Mouse (Mus musculus) Patski (cell line): ENCODE measurements at regions not wholly inside any gene's neighbourhood (a gene's known extent, or its start where the extent isn't known, plus 50 kb on each side); places are given as distances from the start of the nearest gene placed in this dataset.

Experiments used
- ATAC-seq: fragments of 100-300 bp; one replicate; pipeline ENCODE4 v1.8.0; 2021
- CTCF ChIA-PET: fragments of 350-600 bp; sonication (Branson Sonifier 250); formaldehyde crosslinking; loops from one replicate; lab custom pipeline; 2022; ENCODE audit warnings: inconsistent platforms; lab: Charles Lee
- POLR2A ChIA-PET: fragments of 350-600 bp; sonication (Branson Sonifier 250); formaldehyde crosslinking; loops from one replicate; lab custom pipeline; 2022; ENCODE audit warnings: antibody characterized with exemption, inconsistent platforms; lab: Charles Lee
- DNase-seq: peaks from one replicate; pipeline ENCODE4 v3.0.0-alpha.2; 2011; ENCODE audit warnings: low read depth, low spot score
- H3K27me3 ChIP-seq: fragments of 371-371 bp; one replicate; pipeline ENCODE4 v1.5.1; 2021
- CTCF ChIP-seq: fragments of 100-300 bp; IDR thresholded peaks from one replicate; pipeline ENCODE4 v1.5.1; 2021
- in situ Hi-C: fragments of 300-500 bp; cut with MboI; formaldehyde crosslinking; loops from 3 replicates; pipeline ENCODE4 v1.11.1; 2018; ENCODE audit warnings: low pct_unique_long_range_greater_than_20kb, mixed read lengths

DNA sequence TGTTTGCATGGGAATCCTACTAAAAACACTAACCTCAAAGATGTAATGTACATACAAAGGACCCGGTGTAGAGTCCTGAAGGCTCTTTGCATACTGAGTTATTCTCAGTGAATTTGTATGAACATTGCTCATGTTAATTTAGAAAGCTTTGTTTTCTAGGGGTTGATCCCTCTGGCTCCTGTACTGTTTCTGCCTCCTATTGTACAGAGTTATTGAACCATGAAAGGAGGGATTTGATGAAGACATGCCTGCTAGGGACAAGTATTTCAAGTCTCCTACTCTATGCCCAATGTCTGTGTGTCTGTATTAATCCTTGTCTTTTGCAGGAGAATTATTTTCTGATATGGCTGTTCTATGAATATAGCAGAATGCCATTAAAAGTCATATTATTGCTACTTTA, 1425.1 kb downstream of the Fam181b start:
- POLR2A ChIA-PET, result no interaction called here
- in situ Hi-C loops, result no loop called here
- no peak for TF ChIP-seq CTCF
- DNase-seq, result no peak
- CTCF ChIA-PET, result no interaction called here
- H3K27me3 ChIP-seq, result no peaks in the 10 kb centered on the region
- ATAC-seq, result no peak

DNA sequence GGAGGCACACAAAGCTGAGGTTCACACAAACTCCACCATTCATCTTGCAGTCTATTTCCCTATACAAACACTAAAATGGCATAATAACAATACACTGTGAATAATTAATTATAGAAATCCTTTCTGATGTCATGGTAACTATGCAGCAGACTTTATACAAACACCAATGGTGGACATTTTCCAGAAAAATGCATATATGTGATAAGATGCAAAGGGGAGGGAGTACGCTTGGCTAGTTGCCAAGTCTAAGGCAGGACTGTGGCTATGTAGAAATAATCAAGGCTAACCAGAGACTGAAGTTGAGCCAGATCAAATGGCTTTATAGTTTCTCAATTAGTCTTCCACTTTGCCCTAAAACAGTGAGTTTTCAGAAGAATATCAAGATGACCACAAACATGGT, 1437.3 kb downstream of the Fam181b start:
- ChIA-PET CTCF (no interaction called here), POLR2A (no interaction called here)
- DNase-seq (no peak), ATAC-seq (no peak)
- H3K27me3 ChIP-seq, result no peaks in the 10 kb centered on the region
- TF ChIP-seq CTCF, result no peak
- in situ Hi-C loops, result no loop called here

DNA sequence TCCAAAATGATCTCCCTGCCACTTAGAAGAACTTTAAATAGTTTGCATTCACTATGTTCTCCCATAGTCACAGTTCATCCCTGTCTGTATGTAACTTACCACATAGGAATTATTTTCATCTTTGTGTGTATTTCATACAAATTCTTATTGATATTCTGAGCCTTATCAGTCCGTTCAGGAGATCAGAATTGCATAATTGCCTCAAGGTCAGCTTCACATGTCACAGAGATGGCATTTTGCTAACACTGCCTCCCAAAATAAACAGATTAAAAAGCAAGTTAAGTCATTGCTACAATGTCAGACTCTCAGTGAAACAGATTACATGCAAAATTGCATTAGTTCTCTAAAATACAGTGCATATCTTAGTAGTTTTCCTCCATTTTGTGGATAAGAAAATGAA, 1452.9 kb downstream of the Fam181b start:
- ChIA-PET POLR2A (no interaction called here), CTCF (no interaction called here)
- no peaks in the 10 kb centered on the region for H3K27me3 ChIP-seq
- no peak for TF ChIP-seq CTCF
- ATAC-seq (no peak), DNase-seq (no peak)
- in situ Hi-C loops, result no loop called here

DNA sequence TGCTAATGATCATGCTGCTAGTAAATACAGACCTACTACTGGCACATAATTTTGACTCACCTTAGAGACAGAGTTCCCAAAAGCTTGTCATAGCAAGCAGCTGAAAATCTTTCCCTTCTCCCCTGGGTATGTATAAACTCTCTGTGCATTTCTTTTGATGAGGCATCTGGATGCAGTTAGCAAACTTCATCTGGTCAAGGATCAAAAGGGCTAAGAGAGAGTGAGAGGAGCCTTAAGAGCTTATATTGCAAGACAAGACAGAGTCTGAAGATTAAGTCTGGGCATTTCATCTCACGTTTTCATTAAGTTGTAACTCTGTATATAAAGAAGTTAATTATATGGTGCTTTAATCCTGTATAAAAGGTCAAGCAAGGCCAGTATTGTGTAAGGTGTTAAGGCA, 1468.7 kb downstream of the Fam181b start:
- in situ Hi-C loops, result no loop called here
- DNase-seq (no peak), ATAC-seq (no peak)
- no peaks in the 10 kb centered on the region for H3K27me3 ChIP-seq
- ChIA-PET POLR2A (no interaction called here), CTCF (no interaction called here)
- no peak for TF ChIP-seq CTCF

DNA sequence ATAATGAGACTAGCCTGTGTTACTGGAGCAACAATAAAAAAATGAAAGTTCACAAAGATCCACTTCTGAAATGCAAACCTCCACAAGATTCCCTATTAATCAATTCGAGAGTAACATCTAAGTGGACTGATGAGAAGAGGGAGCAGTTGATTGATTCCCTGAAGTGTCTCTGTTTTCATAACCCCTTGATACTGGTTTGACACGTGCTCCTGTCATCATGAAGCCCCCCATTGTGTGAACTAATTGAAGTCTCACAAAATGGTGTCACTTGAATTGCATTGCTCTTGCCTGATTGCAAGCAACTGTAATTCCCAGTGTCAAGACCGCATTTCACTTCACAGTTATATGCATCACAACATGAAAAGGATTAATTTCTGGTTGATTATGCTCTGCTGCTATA, 1501.8 kb downstream of the Fam181b start:
- ChIA-PET CTCF (no interaction called here), POLR2A (no interaction called here)
- H3K27me3 ChIP-seq, result no peaks in the 10 kb centered on the region
- ATAC-seq (no peak), DNase-seq (no peak)
- in situ Hi-C loops, result no loop called here
- no peak for TF ChIP-seq CTCF

DNA sequence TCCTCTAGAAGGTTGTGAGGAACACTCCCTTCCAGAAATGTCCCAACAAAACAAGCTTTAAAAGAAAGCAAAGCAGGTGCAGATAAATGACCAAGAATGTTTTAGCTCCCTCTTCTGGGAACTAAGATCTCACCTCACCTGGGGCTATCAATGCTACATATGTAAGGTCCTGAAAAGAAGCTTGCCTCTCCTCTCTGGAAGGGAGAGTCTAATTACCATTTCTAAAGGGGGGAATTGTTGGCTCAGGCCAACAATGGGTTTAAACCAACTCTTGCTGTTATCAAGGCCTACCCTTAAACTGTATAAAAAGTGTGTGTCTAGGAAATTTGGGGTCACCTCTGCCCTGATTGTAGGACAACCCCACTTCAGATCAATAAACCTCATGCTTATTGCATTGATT, 1508.1 kb downstream of the Fam181b start:
- in situ Hi-C loops, result no loop called here
- no peak for TF ChIP-seq CTCF

DNA sequence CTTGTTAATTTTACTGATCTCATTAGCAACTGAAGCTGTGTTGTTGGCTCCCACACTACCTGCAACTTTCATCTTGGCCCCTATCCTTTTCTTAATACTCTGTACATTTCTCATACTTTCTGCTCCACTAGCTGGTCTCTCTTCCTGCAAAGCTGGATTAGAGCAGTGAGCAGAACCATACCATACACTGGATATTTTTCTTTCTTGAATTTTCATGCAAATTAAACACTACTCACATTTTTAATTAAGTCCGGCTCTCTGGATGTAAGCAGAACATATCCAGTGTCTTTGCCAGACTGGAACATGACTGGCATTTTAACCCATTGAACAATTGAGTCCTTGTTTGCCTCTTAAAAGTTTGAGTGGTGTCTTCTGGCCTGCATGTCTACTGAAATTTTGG, 1515.0 kb downstream of the Fam181b start:
- TF ChIP-seq CTCF, result no peak
- POLR2A ChIA-PET, result no interaction called here
- in situ Hi-C loops, result no loop called here
- DNase-seq (no peak), ATAC-seq (no peak)
- CTCF ChIA-PET, result no interaction called here
- H3K27me3 ChIP-seq, result no peaks in the 10 kb centered on the region

More for the DNA sequence above, 1508.1 kb downstream of the Fam181b start:
- no peaks in the 10 kb centered on the region for H3K27me3 ChIP-seq
- ATAC-seq (no peak), DNase-seq (no peak)
- ChIA-PET POLR2A (no interaction called here), CTCF (no interaction called here)

DNA sequence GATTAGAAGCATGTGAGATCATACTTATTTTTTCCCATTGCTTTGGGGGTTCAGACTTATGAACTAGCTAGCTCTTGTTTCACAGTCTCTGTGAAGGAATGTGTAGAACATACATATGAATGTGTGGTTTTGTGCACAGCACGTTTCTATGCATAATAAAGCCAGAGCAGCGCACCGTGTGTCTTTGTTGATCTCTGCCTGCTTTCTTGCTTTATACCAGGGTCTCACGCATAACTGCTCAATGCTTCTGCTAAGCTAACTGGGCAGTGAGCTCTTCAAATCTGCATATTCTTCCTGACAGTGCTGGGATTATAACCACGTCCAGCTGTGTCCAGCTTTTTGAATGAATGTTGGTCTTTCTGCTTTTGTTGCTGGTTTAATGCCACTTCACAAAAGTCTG, 1539.3 kb downstream of the Fam181b start:
- POLR2A ChIA-PET, result no interaction called here
- no peak for TF ChIP-seq CTCF
- H3K27me3 ChIP-seq, result no peaks in the 10 kb centered on the region
- in situ Hi-C loops, result no loop called here
- CTCF ChIA-PET, result interaction anchor here (0.7 kb wide), 1 partner anchor 12 kb away, joined by 3 read pairs; no protein-coding TSS in a partner anchor
- DNase-seq (no peak), ATAC-seq (no peak)

DNA sequence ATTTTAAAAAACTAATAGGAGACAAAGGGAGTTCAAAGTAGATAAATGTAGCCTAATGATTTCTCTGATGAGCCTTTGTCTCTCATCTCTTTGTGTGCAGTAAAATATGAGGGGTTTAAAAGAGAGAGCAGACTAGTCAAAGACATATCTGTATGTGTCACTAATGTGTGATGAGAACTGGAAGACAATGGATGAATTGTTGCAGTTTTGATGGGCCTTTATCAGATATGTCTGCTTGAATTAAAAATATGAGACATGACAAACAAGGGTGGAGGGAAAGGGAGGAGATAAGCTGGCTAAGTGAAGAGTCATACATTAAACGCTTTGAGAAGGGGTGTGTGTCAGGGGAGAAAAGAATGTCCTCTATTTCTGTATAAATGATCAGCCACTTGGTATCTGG, 1544.9 kb downstream of the Fam181b start:
- no peak for TF ChIP-seq CTCF
- H3K27me3 ChIP-seq, result no peaks in the 10 kb centered on the region
- no peak for DNase-seq
- POLR2A ChIA-PET, result no interaction called here
- in situ Hi-C loops, result no loop called here
- CTCF ChIA-PET, result no interaction called here
- no peak for ATAC-seq

DNA sequence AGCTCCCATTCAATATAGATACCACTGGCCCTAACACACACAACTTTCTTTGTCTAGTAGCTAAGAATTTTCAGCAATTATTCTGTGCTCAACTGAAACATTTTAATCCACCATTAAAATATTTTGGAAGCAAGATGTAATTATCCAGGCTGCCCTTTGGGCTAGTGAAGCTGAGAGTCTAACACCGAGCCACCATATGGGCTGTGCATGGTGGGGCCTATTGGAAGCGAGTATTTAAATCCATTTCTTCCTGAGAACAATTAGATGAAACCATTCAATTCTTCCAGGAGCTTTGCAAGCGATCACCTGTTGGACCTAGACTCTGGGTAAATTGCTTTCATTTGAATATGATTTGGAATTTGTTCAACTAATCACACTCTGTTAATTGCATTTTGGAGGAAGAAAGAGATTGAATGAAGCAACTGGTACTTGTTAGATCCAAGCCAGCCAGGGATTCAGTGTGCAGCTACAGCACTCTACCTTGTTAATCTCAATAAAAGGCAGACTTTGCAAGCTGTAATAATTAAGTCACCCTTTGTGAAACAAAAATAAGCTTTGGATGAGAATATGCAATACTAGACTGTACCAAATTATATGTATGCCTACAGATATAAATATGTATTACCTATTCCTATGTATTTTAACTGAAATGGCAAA, 1533.6 kb upstream of the Tenm4 start:
- POLR2A ChIA-PET, result no interaction called here
- CTCF ChIA-PET, result no interaction called here
- H3K27me3 ChIP-seq, result no peaks in the 10 kb centered on the region
- in situ Hi-C loops, result no loop called here
- ATAC-seq (no peak), DNase-seq (no peak)
- no peak for TF ChIP-seq CTCF

DNA sequence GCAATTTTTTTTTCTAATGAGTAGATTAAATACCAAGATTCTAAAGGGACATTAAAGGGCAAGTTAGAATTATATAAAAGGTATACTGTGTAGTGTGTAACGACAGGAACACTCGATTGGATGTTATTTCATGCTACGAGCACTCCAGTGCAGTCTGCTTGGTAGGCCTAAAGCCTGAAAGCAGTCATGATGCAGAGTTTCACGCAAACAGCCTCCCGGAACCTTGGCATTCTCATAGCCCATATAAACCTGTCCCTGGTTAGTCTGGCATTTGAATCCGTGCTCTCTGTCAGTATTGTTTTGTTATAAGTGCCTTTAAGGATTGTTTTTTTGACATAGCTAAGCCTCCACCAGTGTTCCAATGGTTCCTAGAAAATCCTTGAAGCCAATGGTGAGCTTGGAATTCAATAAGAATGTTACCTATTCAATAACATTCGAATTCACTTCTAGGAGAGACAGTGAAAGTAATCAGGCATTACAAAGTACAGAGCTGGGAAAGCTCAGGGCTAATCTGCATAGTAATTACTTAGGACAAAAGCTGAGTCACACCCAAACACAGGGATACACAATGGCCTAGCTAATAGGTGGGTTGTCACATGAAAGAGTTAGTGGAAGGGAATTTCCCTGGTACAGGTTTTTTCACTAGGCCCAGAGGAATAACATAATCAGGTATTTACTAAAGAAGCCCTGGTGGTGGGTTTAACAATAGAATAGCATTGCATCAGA, 1526.3 kb upstream of the Tenm4 start:
- POLR2A ChIA-PET, result no interaction called here
- TF ChIP-seq CTCF, result no peak
- in situ Hi-C loops, result no loop called here
- CTCF ChIA-PET, result no interaction called here
- H3K27me3 ChIP-seq, result no peaks in the 10 kb centered on the region
- ATAC-seq (no peak), DNase-seq (no peak)
